Mouse (Mus musculus) thymus, adult 2 months (tissue): Measurements from ENCODE around the gene Tub. TPM values are rescaled to one million over a fixed set of nuclear protein-coding genes. Genes with fewer than 3 reads are reported as not detected.

Source experiments
- DNase-seq: peaks from one replicate; pipeline ENCODE4 v3.0.0; 2021
- H3K27ac ChIP-seq: fragments of 200-500 bp; 2 replicates; pipeline ENCODE4 v1.5.1; 2012; ENCODE audit warnings: low read length, control low read depth; ENCODE audit not compliant: control insufficient read depth, insufficient read depth
- H3K27me3 ChIP-seq: fragments of 200-500 bp; 2 replicates; pipeline ENCODE4 v1.6.1; 2012; ENCODE audit warnings: mild to moderate bottlenecking, low read length, moderate library complexity, mixed read lengths; ENCODE audit not compliant: control insufficient read depth, insufficient read depth
- H3K36me3 ChIP-seq: fragments of 200-500 bp; 2 replicates; pipeline ENCODE4 v1.6.1; 2012; ENCODE audit warnings: mild to moderate bottlenecking, low read length, moderate library complexity; ENCODE audit not compliant: control insufficient read depth, insufficient read depth
- H3K4me1 ChIP-seq: fragments of 200-500 bp; replicated peaks from 2 replicates; pipeline ENCODE4 v1.6.1; 2012; ENCODE audit warnings: low read length; ENCODE audit not compliant: control insufficient read depth, insufficient read depth
- H3K4me3 ChIP-seq: fragments of 200-500 bp; 2 replicates; pipeline ENCODE4 v1.5.1; 2012; ENCODE audit warnings: mild to moderate bottlenecking, low read length, control low read depth, moderate library complexity; ENCODE audit not compliant: control insufficient read depth, insufficient read depth
- CTCF ChIP-seq: fragments of 200-500 bp; IDR thresholded peaks from 2 replicates; pipeline ENCODE4 v1.5.1; 2012; ENCODE audit warnings: mild to moderate bottlenecking, control low read depth, low read length, moderate library complexity, borderline replicate concordance; ENCODE audit not compliant: control insufficient read depth, poor library complexity, insufficient read depth; ENCODE audit errors: extremely low read depth
- POLR2A ChIP-seq: fragments of 200-500 bp; IDR thresholded peaks from 2 replicates; pipeline ENCODE4 v1.6.1; 2012; ENCODE audit warnings: mild to moderate bottlenecking, low read length, control low read depth, moderate library complexity; ENCODE audit not compliant: control insufficient read depth, poor library complexity, insufficient read depth; ENCODE audit errors: extremely low read depth
- WGBS: fragments of 180-500 bp; shearing (Covaris S2); methylation state at CpG from one replicate; pipeline ENCODE4 v1.1.7; 2018; 5-methylcytosine and 5-hydroxymethylcytosine counted together
- polyA plus RNA-seq: library from polyadenylated mRNA; depleted of rRNA; stranded (reverse); fragments of >200 nt; gene quantifications from 2 replicates; pipeline ENCODE4 v1.2.3, GENCODE M21; 2012; rRNA removed

The Tub gene
- polyA plus RNA-seq, 1 experiment: 0.66 TPM

GRCm38 (mm10) chr7:109072326-109072725 lies 122.2 kb downstream of the Tub start:
- TF ChIP-seq CTCF: no peak
- no peak for TF ChIP-seq POLR2A
- Histone ChIP-seq H3K27me3 (no peaks in the 10 kb centered on the region), H3K36me3 (no peaks in the 10 kb centered on the region), H3K27ac (no peak overlapping the region), H3K4me1 (no peaks in the 10 kb centered on the region), H3K4me3 (no peak overlapping the region)
- no peak for DNase-seq
- WGBS: 80% methylated on average over 5 of the region's 5 CpGs

GRCm38 (mm10) chr7:109082269-109083112 lies 132.4 kb downstream of the Tub start:
- 34% methylated on average over 12 of the region's 12 CpGs for WGBS
- Histone ChIP-seq H3K36me3 (no peaks in the 10 kb centered on the region), H3K4me1 (no peaks in the 10 kb centered on the region), H3K27ac (no peak overlapping the region), H3K4me3 (no peak overlapping the region), H3K27me3 (no peaks in the 10 kb centered on the region; the same call in 1 of the 2 replicates)
- TF ChIP-seq CTCF: no peak
- TF ChIP-seq POLR2A: no peak
- DNase-seq: no peak

- TF ChIP-seq CTCF (no peak), POLR2A (no peak)
- no peak within 1 kb of the TSS for H3K4me3 ChIP-seq
- H3K4me1 ChIP-seq: no peaks in the 10 kb centered on the region
- H3K27me3 ChIP-seq: no peaks in the 10 kb centered on the region; the same call in 1 of the 2 replicates
- 8% methylated on average over 50 of the region's 50 CpGs for WGBS
- no peak for DNase-seq
- H3K27ac ChIP-seq: no peak within 1 kb of the TSS
- no peaks in the 10 kb centered on the region for H3K36me3 ChIP-seq
Measured at GRCm38 (mm10) chr7:109083113-109083812, 133.1 kb downstream of the Tub start, which contains the start of gene Ric3. Ric3 (minus strand) TSS chr7:109083331.

GRCm38 (mm10) chr7:109083813-109084184 lies 133.7 kb downstream of the Tub start:
- DNase-seq: no peak
- no peaks in the 10 kb centered on the region for H3K36me3 ChIP-seq
- TF ChIP-seq POLR2A: no peak
- TF ChIP-seq CTCF: no peak
- H3K27me3 ChIP-seq: no peaks in the 10 kb centered on the region; the same call in 1 of the 2 replicates
- no peaks in the 10 kb centered on the region for H3K4me1 ChIP-seq
- no peak overlapping the region for H3K4me3 ChIP-seq
- 84% methylated on average over 4 of the region's 4 CpGs for WGBS
- H3K27ac ChIP-seq: no peak overlapping the region

Other genes with a start within 250 kb of the Tub start
- not detected in 2 replicates for gene Olfr512, start 237.0 kb upstream of the Tub start, polyA plus RNA-seq
- not detected in 2 replicates for gene Olfr513, start 199.4 kb upstream of the Tub start, polyA plus RNA-seq
- not detected in 2 replicates for gene Olfr514, start 124.3 kb upstream of the Tub start, polyA plus RNA-seq
- gene Olfr516, start 99.8 kb upstream of the Tub start, polyA plus RNA-seq: not detected in 2 replicates
- gene Olfr517, start 78.0 kb upstream of the Tub start, polyA plus RNA-seq: 0.20 TPM in 1 of 2 replicates, not detected in the other
- not detected in 2 replicates for gene Olfr518, start 65.3 kb upstream of the Tub start, polyA plus RNA-seq
- gene Olfr519, start 55.9 kb upstream of the Tub start, polyA plus RNA-seq: not detected in 2 replicates
- gene Nlrp10, start 20.2 kb upstream of the Tub start, polyA plus RNA-seq: 0.09 and 0.27 TPM in 2 replicates
- gene Eif3f, start 15.9 kb upstream of the Tub start, polyA plus RNA-seq: 161 and 309 TPM in 2 replicates
- gene Ric3, start 133.0 kb downstream of the Tub start, polyA plus RNA-seq: 0.31 and 0.55 TPM in 2 replicates
- 6.3 and 6.7 TPM in 2 replicates for gene Lmo1, start 224.9 kb downstream of the Tub start, polyA plus RNA-seq